Mouse (Mus musculus) hindbrain, embryonic 11.5 days (tissue): ENCODE measurements around the gene Unk. TPM values are rescaled to one million over a fixed set of nuclear protein-coding genes. Genes with fewer than 3 reads are reported as not detected.

ENCODE experiments used
- ATAC-seq: fragments of 200-750 bp; cut with Nextera tagmentation; 2 replicates; pipeline ENCODE4 v1.8.0; 2017; ENCODE audit warnings: mild to moderate bottlenecking, moderate TSS enrichment, moderate library complexity; ENCODE audit not compliant: low FRiP score
- DNase-seq: peaks from one replicate; pipeline ENCODE4 v3.0.0-alpha.2; 2015; ENCODE audit warnings: low spot score
- H3K27ac ChIP-seq: fragments of 300-500 bp; sonication (generic); 2 replicates; pipeline ENCODE4 v1.5.1; 2014; ENCODE audit warnings: mild to moderate bottlenecking, low read depth, low read length
- H3K27me3 ChIP-seq: fragments of 300-500 bp; sonication (generic); 2 replicates; pipeline ENCODE4 v1.6.1; 2014; ENCODE audit warnings: mild to moderate bottlenecking, low read length, moderate library complexity, mixed read lengths; ENCODE audit not compliant: control insufficient read depth, insufficient read depth
- H3K36me3 ChIP-seq: fragments of 300-500 bp; sonication (generic); 2 replicates; pipeline ENCODE4 v1.6.1; 2014; ENCODE audit warnings: mild to moderate bottlenecking, low read length, moderate library complexity, mixed read lengths; ENCODE audit not compliant: control insufficient read depth, insufficient read depth
- H3K4me1 ChIP-seq: fragments of 300-500 bp; sonication (generic); replicated peaks from 2 replicates; pipeline ENCODE4 v1.6.1; 2014; ENCODE audit warnings: low read length, mixed read lengths; ENCODE audit not compliant: control insufficient read depth, insufficient read depth
- H3K4me2 ChIP-seq: fragments of 300-500 bp; sonication (generic); replicated peaks from 2 replicates; pipeline ENCODE4 v1.6.1; 2014; ENCODE audit warnings: mild to moderate bottlenecking, low read depth, low read length
- H3K4me3 ChIP-seq: fragments of 300-500 bp; sonication (generic); 2 replicates; pipeline ENCODE4 v1.5.1; 2014; ENCODE audit warnings: low read depth, low read length
- H3K9ac ChIP-seq: fragments of 300-500 bp; sonication (generic); 2 replicates; pipeline ENCODE4 v1.6.1; 2014; ENCODE audit warnings: low read depth, low read length
- H3K9me3 ChIP-seq: fragments of 300-500 bp; sonication (generic); 2 replicates; pipeline ENCODE4 v1.6.1; 2016; ENCODE audit warnings: low read length; ENCODE audit not compliant: control insufficient read depth
- WGBS: fragments of 180-500 bp; shearing (Covaris S2); extraction: QIAGEN DNeasy Blood & Tissue Kit; methylation state at CpG from one replicate; pipeline ENCODE4 v1.1.7; 2014; 5-methylcytosine and 5-hydroxymethylcytosine counted together
- polyA plus RNA-seq: library from polyadenylated mRNA; unstranded; fragments of >200 nt; fragmentation: Nextera tagmentation; extraction: Ambion mirVana; gene quantifications from 2 replicates; pipeline ENCODE4 v1.2.1, GENCODE M21; 2014

Unk gene
- polyA plus RNA-seq, 1 experiment from 2014 or later = 26.9 TPM

GRCm38 (mm10) chr11:116045173-116045572 is 15.1 kb downstream of the Unk start:
- Histone ChIP-seq H3K9ac (no peak overlapping the region), H3K4me2 (no peak overlapping the region), H3K9me3 (no peaks in the 10 kb centered on the region), H3K27ac (no peak overlapping the region), H3K36me3 (peaks cover 26% of the 10 kb centered on the region), H3K4me1 (no peaks in the 10 kb centered on the region), H3K27me3 (no peaks in the 10 kb centered on the region), H3K4me3 (no peak overlapping the region)
- 97% methylated on average over 6 of the region's 6 CpGs for WGBS
- ATAC-seq (no peak), DNase-seq (no peak)

GRCm38 (mm10) chr11:116049610-116050009 is 19.5 kb downstream of the Unk start:
- H3K27ac ChIP-seq = no peak overlapping the region
- DNase-seq (no peak), ATAC-seq (no peak)
- no peaks in the 10 kb centered on the region for H3K27me3 ChIP-seq
- peaks cover 32% of the 10 kb centered on the region for H3K36me3 ChIP-seq
- H3K9me3 ChIP-seq = no peaks in the 10 kb centered on the region
- H3K9ac ChIP-seq = no peak overlapping the region
- H3K4me1 ChIP-seq = no peaks in the 10 kb centered on the region
- 93% methylated on average over 2 of the region's 2 CpGs for WGBS
- H3K4me3 ChIP-seq = no peak overlapping the region
- no peak overlapping the region for H3K4me2 ChIP-seq

GRCm38 (mm10) chr11:116050196-116050595 is 20.1 kb downstream of the Unk start:
- no peak for ATAC-seq
- H3K4me1 ChIP-seq = no peaks in the 10 kb centered on the region
- H3K27ac ChIP-seq = no peak overlapping the region
- H3K4me2 ChIP-seq = no peak overlapping the region
- 86% methylated on average over 4 of the region's 4 CpGs for WGBS
- H3K27me3 ChIP-seq = no peaks in the 10 kb centered on the region
- peaks cover 32% of the 10 kb centered on the region for H3K36me3 ChIP-seq
- no peak overlapping the region for H3K4me3 ChIP-seq
- DNase-seq = no peak
- H3K9me3 ChIP-seq = no peaks in the 10 kb centered on the region
- H3K9ac ChIP-seq = no peak overlapping the region

- Histone ChIP-seq H3K27ac (no peak overlapping the region), H3K36me3 (peaks cover 42% of the 10 kb centered on the region), H3K27me3 (no peaks in the 10 kb centered on the region), H3K4me2 (no peak overlapping the region), H3K4me3 (no peak overlapping the region), H3K4me1 (no peaks in the 10 kb centered on the region), H3K9me3 (no peaks in the 10 kb centered on the region), H3K9ac (no peak overlapping the region)
- 94% methylated on average over 9 of the region's 9 CpGs for WGBS
- ATAC-seq (no peak), DNase-seq (no peak)
These were observed 23.5 kb downstream of the Unk start for GRCm38 (mm10) chr11:116053510-116054229.

- no peak overlapping the region for H3K27ac ChIP-seq
- no peaks in the 10 kb centered on the region for H3K27me3 ChIP-seq
- H3K4me1 ChIP-seq = no peaks in the 10 kb centered on the region
- H3K36me3 ChIP-seq = peaks cover 33% of the 10 kb centered on the region
- H3K4me3 ChIP-seq = no peak overlapping the region
- ATAC-seq = no peak
- H3K9ac ChIP-seq = no peak overlapping the region
- 92% methylated on average over 11 of the region's 11 CpGs for WGBS
- no peaks in the 10 kb centered on the region for H3K9me3 ChIP-seq
- DNase-seq = no peak
- no peak overlapping the region for H3K4me2 ChIP-seq
These were observed 25.8 kb downstream of the Unk start for GRCm38 (mm10) chr11:116055873-116056272.

GRCm38 (mm10) chr11:116057237-116057881 is 27.2 kb downstream of the Unk start:
- H3K4me3 ChIP-seq = no peak overlapping the region
- H3K36me3 ChIP-seq = peaks cover 32% of the 10 kb centered on the region
- ATAC-seq (no peak), DNase-seq (no peak)
- H3K9ac ChIP-seq = no peak overlapping the region
- no peaks in the 10 kb centered on the region for H3K27me3 ChIP-seq
- H3K4me1 ChIP-seq = no peaks in the 10 kb centered on the region
- no peak overlapping the region for H3K4me2 ChIP-seq
- WGBS = 88% methylated on average over 4 of the region's 4 CpGs
- no peak overlapping the region for H3K27ac ChIP-seq
- H3K9me3 ChIP-seq = no peaks in the 10 kb centered on the region

GRCm38 (mm10) chr11:116058022-116058614 is 28.0 kb downstream of the Unk start:
- Histone ChIP-seq H3K4me1 (no peaks in the 10 kb centered on the region), H3K4me3 (no peak overlapping the region), H3K9ac (no peak overlapping the region), H3K27me3 (no peaks in the 10 kb centered on the region), H3K36me3 (peaks cover 26% of the 10 kb centered on the region; the same call in 1 of the 2 replicates), H3K9me3 (no peaks in the 10 kb centered on the region), H3K4me2 (no peak overlapping the region), H3K27ac (no peak overlapping the region)
- 87% methylated on average over 12 of the region's 12 CpGs for WGBS
- no peak for ATAC-seq
- no peak for DNase-seq

- no peaks in the 10 kb centered on the region for H3K4me1 ChIP-seq
- H3K36me3 ChIP-seq = peaks cover 20% of the 10 kb centered on the region; the same call in 1 of the 2 replicates
- H3K9me3 ChIP-seq = no peaks in the 10 kb centered on the region
- no peak overlapping the region for H3K4me3 ChIP-seq
- DNase-seq (no peak), ATAC-seq (no peak)
- WGBS = 93% methylated on average over 16 of the region's 17 CpGs
- H3K4me2 ChIP-seq = no peak overlapping the region
- H3K27me3 ChIP-seq = no peaks in the 10 kb centered on the region
- H3K27ac ChIP-seq = no peak overlapping the region
- no peak overlapping the region for H3K9ac ChIP-seq
These were observed 29.0 kb downstream of the Unk start for GRCm38 (mm10) chr11:116058868-116059690.
